Mouse (Mus musculus) bone marrow macrophage, adult 2 months (primary cell): ENCODE results near the gene Atp8a1.

Source experiments
- CTCF ChIP-seq: IDR thresholded peaks from 2 replicates; pipeline ENCODE4 v1.5.1; 2012; ENCODE audit warnings: low read depth, mild to moderate bottlenecking, low read length, moderate library complexity
- POLR2A ChIP-seq: IDR thresholded peaks from 2 replicates; pipeline ENCODE4 v1.6.1; 2012; ENCODE audit warnings: mild to moderate bottlenecking, low read depth, low read length, borderline replicate concordance

- TF ChIP-seq POLR2A (no peak), CTCF (no peak)
Measured at GRCm38 (mm10) chr5:67733150-67733549, 114.1 kb downstream of the Atp8a1 start.
